Mouse (Mus musculus) c-Kit-positive CD71-positive TER-119-negative erythroid progenitor cells, embryonic 14.5 days (primary cell): ENCODE data around the gene Kcnh7.
"Not testable (repeated sequence)": the region's sequence is repeated elsewhere in the genome, so short reads cannot be mapped to it uniquely, and the experiment has no call there.

ENCODE experiments used
- DNase-seq: peaks from one replicate; pipeline ENCODE4 v3.0.0-alpha.2; 2013; ENCODE audit warnings: low read depth

The Kcnh7 gene

GRCm38 (mm10) chr2:62717270-62717669, 466.8 kb downstream of the Kcnh7 start:
- DNase-seq: no peak

- no peak for DNase-seq
Measured at GRCm38 (mm10) chr2:62715260-62715659, 468.8 kb downstream of the Kcnh7 start.

- DNase-seq: not testable (repeated sequence)
Measured at GRCm38 (mm10) chr2:62714362-62714761, 469.7 kb downstream of the Kcnh7 start.

GRCm38 (mm10) chr2:62709633-62710032, 474.5 kb downstream of the Kcnh7 start:
- no peak for DNase-seq

- DNase-seq: no peak
Measured at GRCm38 (mm10) chr2:62706313-62706712, 477.8 kb downstream of the Kcnh7 start.

- no peak for DNase-seq
Measured at GRCm38 (mm10) chr2:62685934-62686333, 498.2 kb downstream of the Kcnh7 start.

- no peak for DNase-seq
Measured at GRCm38 (mm10) chr2:62684989-62685595, 499.0 kb downstream of the Kcnh7 start.

- no peak for DNase-seq
Measured at GRCm38 (mm10) chr2:62681667-62682066, 502.4 kb downstream of the Kcnh7 start.

- DNase-seq: no peak
Measured at GRCm38 (mm10) chr2:62672788-62673187, 511.3 kb downstream of the Kcnh7 start.

GRCm38 (mm10) chr2:62670767-62671166, 513.3 kb downstream of the Kcnh7 start:
- DNase-seq: no peak

GRCm38 (mm10) chr2:62670301-62670700, 513.8 kb downstream of the Kcnh7 start:
- DNase-seq: no peak

GRCm38 (mm10) chr2:62669848-62670247, 514.2 kb downstream of the Kcnh7 start:
- no peak for DNase-seq

GRCm38 (mm10) chr2:62665536-62665935, 518.6 kb downstream of the Kcnh7 start:
- no peak for DNase-seq

- DNase-seq: no peak
Measured at GRCm38 (mm10) chr2:62664839-62665238, 519.2 kb downstream of the Kcnh7 start.

- DNase-seq: peak; percentile 75
Measured at GRCm38 (mm10) chr2:62664135-62664670, 519.9 kb downstream of the Kcnh7 start, which contains the start of gene Gca. Gca (plus strand) TSS chr2:62664285.

- DNase-seq: no peak
Measured at GRCm38 (mm10) chr2:62662560-62662959, 521.5 kb downstream of the Kcnh7 start.

GRCm38 (mm10) chr2:62660565-62660964, 523.5 kb downstream of the Kcnh7 start:
- DNase-seq: no peak

GRCm38 (mm10) chr2:62656072-62656471, 528.0 kb downstream of the Kcnh7 start:
- no peak for DNase-seq

- DNase-seq: peak; percentile 54
Measured at GRCm38 (mm10) chr2:62654519-62655338, 529.4 kb downstream of the Kcnh7 start.

GRCm38 (mm10) chr2:62652466-62652865, 531.6 kb downstream of the Kcnh7 start:
- DNase-seq: no peak

GRCm38 (mm10) chr2:62651890-62652289, 532.2 kb downstream of the Kcnh7 start:
- DNase-seq: no peak

- no peak for DNase-seq
Measured at GRCm38 (mm10) chr2:62646671-62647289, 537.3 kb downstream of the Kcnh7 start.
